Mouse (Mus musculus): ENCODE measurements around the gene Arrdc4. TPM values are rescaled to one million over a fixed set of nuclear protein-coding genes. Genes with fewer than 3 reads are reported as not detected.

Gene Arrdc4
- polyA plus RNA-seq (2016; fragmentation: Nextera tagmentation; extraction: Ambion mirVana), result 23.9 and 25.0 TPM in 2 replicates

- Histone ChIP-seq H3K4me2 (peak within 1 kb of the TSS; percentile 92), H3K36me3 (replicated peaks) (no peaks in the 10 kb centered on the region), H3K4me3 (replicated peaks) (peak within 1 kb of the TSS; percentile 77), H3K4me1 (peaks cover 23% of the 10 kb centered on the region), H3K9me3 (no peaks in the 10 kb centered on the region), H3K9ac (peak within 1 kb of the TSS; percentile 75), H3K27me3 (peaks cover 6% of the 10 kb centered on the region; the same call in 1 of the 2 replicates), H3K27ac (peak within 1 kb of the TSS; percentile 78)
- peak; percentile 100 for ATAC-seq (ENCODE audit: low FRiP score)
- WGBS, result under 1% methylated on average over 54 of the region's 54 CpGs
Measured at GRCm38 (mm10) chr7:68748761-68749635, at the start of gene Arrdc4. Arrdc4 (minus strand) TSS chr7:68749241.

- Histone ChIP-seq H3K27ac (no peak overlapping the region), H3K36me3 (replicated peaks) (no peaks in the 10 kb centered on the region), H3K4me3 (replicated peaks) (no peak overlapping the region), H3K9ac (no peak overlapping the region), H3K4me2 (no peak overlapping the region), H3K9me3 (no peaks in the 10 kb centered on the region), H3K27me3 (no peaks in the 10 kb centered on the region), H3K4me1 (no peaks in the 10 kb centered on the region)
- no peak for ATAC-seq (ENCODE audit: low FRiP score)
- 78% methylated on average over 5 of the region's 5 CpGs for WGBS
Measured at GRCm38 (mm10) chr7:68795578-68795977, 46.5 kb upstream of the Arrdc4 start.

- Histone ChIP-seq H3K4me2 (no peak overlapping the region), H3K4me1 (no peaks in the 10 kb centered on the region), H3K9ac (no peak overlapping the region), H3K36me3 (replicated peaks) (no peaks in the 10 kb centered on the region), H3K27me3 (no peaks in the 10 kb centered on the region), H3K27ac (no peak overlapping the region), H3K4me3 (replicated peaks) (no peak overlapping the region), H3K9me3 (no peaks in the 10 kb centered on the region)
- 89% methylated on average over 3 of the region's 3 CpGs for WGBS
- ATAC-seq (ENCODE audit: low FRiP score), result no peak
Measured at GRCm38 (mm10) chr7:68788711-68789110, 39.7 kb upstream of the Arrdc4 start.

- Histone ChIP-seq H3K4me2 (no peak overlapping the region), H3K36me3 (replicated peaks) (no peaks in the 10 kb centered on the region), H3K9ac (no peak overlapping the region), H3K27ac (no peak overlapping the region), H3K27me3 (no peaks in the 10 kb centered on the region), H3K4me1 (no peaks in the 10 kb centered on the region), H3K4me3 (replicated peaks) (no peak overlapping the region), H3K9me3 (no peaks in the 10 kb centered on the region)
- 75% methylated on average over 2 of the region's 2 CpGs for WGBS
- no peak for ATAC-seq (ENCODE audit: low FRiP score)
Measured at GRCm38 (mm10) chr7:68771757-68772094, 22.7 kb upstream of the Arrdc4 start.

GRCm38 (mm10) chr7:68770894-68771756 lies 22.1 kb upstream of the Arrdc4 start:
- no peaks in the 10 kb centered on the region for H3K36me3 ChIP-seq (replicated peaks)
- ATAC-seq (ENCODE audit: low FRiP score), result no peak
- H3K9me3 ChIP-seq, result no peaks in the 10 kb centered on the region
- no peaks in the 10 kb centered on the region for H3K27me3 ChIP-seq
- no peak overlapping the region for H3K9ac ChIP-seq
- WGBS, result 79% methylated on average over 7 of the region's 7 CpGs
- H3K27ac ChIP-seq, result no peak overlapping the region
- no peaks in the 10 kb centered on the region for H3K4me1 ChIP-seq
- no peak overlapping the region for H3K4me3 ChIP-seq (replicated peaks)
- H3K4me2 ChIP-seq, result no peak overlapping the region

GRCm38 (mm10) chr7:68765926-68766325 lies 16.9 kb upstream of the Arrdc4 start:
- Histone ChIP-seq H3K4me2 (no peak overlapping the region), H3K27me3 (no peaks in the 10 kb centered on the region), H3K9ac (no peak overlapping the region), H3K4me1 (no peaks in the 10 kb centered on the region), H3K27ac (no peak overlapping the region), H3K36me3 (replicated peaks) (no peaks in the 10 kb centered on the region), H3K9me3 (no peaks in the 10 kb centered on the region), H3K4me3 (replicated peaks) (no peak overlapping the region)
- 87% methylated on average over 4 of the region's 4 CpGs for WGBS
- no peak for ATAC-seq (ENCODE audit: low FRiP score)

GRCm38 (mm10) chr7:68759148-68759724 lies 10.2 kb upstream of the Arrdc4 start:
- H3K27me3 ChIP-seq, result peaks cover 19% of the 10 kb centered on the region; the same call in 1 of the 2 replicates
- H3K36me3 ChIP-seq (replicated peaks), result no peaks in the 10 kb centered on the region
- H3K4me1 ChIP-seq, result no peaks in the 10 kb centered on the region
- WGBS, result 84% methylated on average over 6 of the region's 6 CpGs
- no peak overlapping the region for H3K4me2 ChIP-seq
- no peak overlapping the region for H3K4me3 ChIP-seq (replicated peaks)
- ATAC-seq (ENCODE audit: low FRiP score), result no peak
- no peak overlapping the region for H3K27ac ChIP-seq
- H3K9me3 ChIP-seq, result no peaks in the 10 kb centered on the region
- no peak overlapping the region for H3K9ac ChIP-seq

- Histone ChIP-seq H3K9ac (no peak overlapping the region), H3K4me1 (no peaks in the 10 kb centered on the region), H3K4me3 (replicated peaks) (no peak overlapping the region), H3K27me3 (peaks cover 24% of the 10 kb centered on the region; the same call in 1 of the 2 replicates), H3K4me2 (no peak overlapping the region), H3K36me3 (replicated peaks) (no peaks in the 10 kb centered on the region), H3K9me3 (no peaks in the 10 kb centered on the region), H3K27ac (no peak overlapping the region)
- no peak for ATAC-seq (ENCODE audit: low FRiP score)
- 89% methylated on average over 6 of the region's 6 CpGs for WGBS
Measured at GRCm38 (mm10) chr7:68756656-68757204, 7.7 kb upstream of the Arrdc4 start.

- no peaks in the 10 kb centered on the region for H3K36me3 ChIP-seq (replicated peaks)
- H3K9me3 ChIP-seq, result no peaks in the 10 kb centered on the region
- ATAC-seq (ENCODE audit: low FRiP score), result no peak
- H3K4me2 ChIP-seq, result peak overlapping the region; percentile 92
- no peak overlapping the region for H3K27ac ChIP-seq
- WGBS, result 68% methylated on average over 8 of the region's 8 CpGs
- H3K4me1 ChIP-seq, result peaks cover 23% of the 10 kb centered on the region
- H3K4me3 ChIP-seq (replicated peaks), result peak overlapping the region; percentile 77; the same call in 1 of the 2 replicates
- H3K27me3 ChIP-seq, result peaks cover 6% of the 10 kb centered on the region; the same call in 1 of the 2 replicates
- no peak overlapping the region for H3K9ac ChIP-seq
Measured at GRCm38 (mm10) chr7:68749919-68750318, 878 bp upstream of the Arrdc4 start.

GRCm38 (mm10) chr7:68748361-68748760 lies 680 bp downstream of the Arrdc4 start:
- WGBS, result 17% methylated on average over 8 of the region's 8 CpGs
- no peak for ATAC-seq (ENCODE audit: low FRiP score)

GRCm38 (mm10) chr7:68744616-68745015 lies 4.4 kb downstream of the Arrdc4 start:
- no peak for ATAC-seq (ENCODE audit: low FRiP score)
- no peak overlapping the region for H3K27ac ChIP-seq
- no peak overlapping the region for H3K4me3 ChIP-seq (replicated peaks)
- H3K36me3 ChIP-seq (replicated peaks), result peaks cover 25% of the 10 kb centered on the region
- H3K4me2 ChIP-seq, result no peak overlapping the region
- H3K9ac ChIP-seq, result no peak overlapping the region
- H3K27me3 ChIP-seq, result no peaks in the 10 kb centered on the region
- H3K4me1 ChIP-seq, result peaks cover 19% of the 10 kb centered on the region
- 58% methylated on average over 9 of the region's 9 CpGs for WGBS
- H3K9me3 ChIP-seq, result no peaks in the 10 kb centered on the region

More at GRCm38 (mm10) chr7:68748361-68748760, 680 bp downstream of the Arrdc4 start:
- peak overlapping the region; percentile 75 for H3K9ac ChIP-seq
- peak overlapping the region; percentile 77 for H3K4me3 ChIP-seq (replicated peaks)
- H3K4me1 ChIP-seq, result peaks cover 23% of the 10 kb centered on the region
- H3K27ac ChIP-seq, result peak overlapping the region; percentile 78
- H3K36me3 ChIP-seq (replicated peaks), result no peaks in the 10 kb centered on the region
- H3K27me3 ChIP-seq, result peaks cover 6% of the 10 kb centered on the region; the same call in 1 of the 2 replicates
- H3K4me2 ChIP-seq, result peak overlapping the region; percentile 92
- no peaks in the 10 kb centered on the region for H3K9me3 ChIP-seq

GRCm38 (mm10) chr7:68744206-68744605 lies 4.8 kb downstream of the Arrdc4 start:
- Histone ChIP-seq H3K27ac (no peak overlapping the region), H3K36me3 (replicated peaks) (peaks cover 29% of the 10 kb centered on the region), H3K4me1 (peaks cover 17% of the 10 kb centered on the region), H3K4me2 (no peak overlapping the region), H3K4me3 (replicated peaks) (no peak overlapping the region), H3K9ac (no peak overlapping the region), H3K27me3 (no peaks in the 10 kb centered on the region), H3K9me3 (no peaks in the 10 kb centered on the region)
- ATAC-seq (ENCODE audit: low FRiP score), result peak; percentile 15; the same call in 1 of the 2 replicates
- WGBS, result 58% methylated on average over 2 of the region's 2 CpGs

All from forebrain, embryonic 12.5 days (tissue).